Mouse (Mus musculus): ENCODE measurements around the gene Npas3. TPM values are rescaled to one million over a fixed set of nuclear protein-coding genes. Genes with fewer than 3 reads are reported as not detected.
A peak's percentile ranks its signal among the peaks of the same experiment; 100 is the strongest.

Npas3 gene
- polyA plus RNA-seq, 1 experiment from 2014 or later, result 7.2 TPM

DNA sequence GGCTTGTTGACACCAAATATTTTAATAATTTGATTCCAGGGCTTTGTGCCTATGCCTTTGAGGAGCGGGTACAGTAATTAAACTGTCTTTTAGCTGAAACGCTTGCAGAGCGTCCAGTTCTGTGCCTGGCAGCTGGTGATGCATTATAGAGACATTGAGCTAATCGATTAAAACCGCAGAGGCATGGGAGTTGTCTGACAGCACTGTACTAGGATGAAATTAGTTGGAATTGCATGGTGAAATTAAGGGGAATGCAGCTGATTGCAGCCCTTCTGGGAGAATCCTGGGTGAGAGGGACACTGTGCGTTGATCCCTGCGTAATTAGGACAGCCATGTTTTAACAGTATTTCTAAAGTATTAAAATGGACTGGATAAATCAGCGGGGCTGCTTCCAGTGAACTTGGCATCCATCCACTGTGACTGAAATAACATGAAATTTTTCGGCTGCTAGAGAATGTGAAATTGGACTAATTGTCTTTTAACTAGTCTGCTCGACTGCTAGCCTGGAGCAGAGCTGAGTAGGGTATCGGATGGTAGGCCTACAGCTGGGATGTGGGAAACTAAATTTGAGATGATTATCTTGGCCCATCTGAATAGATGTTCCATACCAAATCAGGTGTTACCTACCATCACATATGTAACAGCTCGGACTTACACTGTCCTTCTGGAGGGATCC lies 318.4 kb downstream of the Npas3 start:
- no peaks in the 10 kb centered on the region for H3K9me3 ChIP-seq
- no peaks in the 10 kb centered on the region for H3K27me3 ChIP-seq (ENCODE audit: poor library complexity, severe bottlenecking)
- no peaks in the 10 kb centered on the region for H3K4me1 ChIP-seq
- WGBS, result 90% methylated on average over 12 of the region's 12 CpGs
- peaks cover 3% of the 10 kb centered on the region; the same call in 1 of the 2 replicates for H3K36me3 ChIP-seq (replicated peaks)
- no peak overlapping the region for H3K27ac ChIP-seq
- H3K4me3 ChIP-seq, result no peak overlapping the region
- no peak for DNase-seq (ENCODE audit: extremely low spot score, low spot score)

DNA sequence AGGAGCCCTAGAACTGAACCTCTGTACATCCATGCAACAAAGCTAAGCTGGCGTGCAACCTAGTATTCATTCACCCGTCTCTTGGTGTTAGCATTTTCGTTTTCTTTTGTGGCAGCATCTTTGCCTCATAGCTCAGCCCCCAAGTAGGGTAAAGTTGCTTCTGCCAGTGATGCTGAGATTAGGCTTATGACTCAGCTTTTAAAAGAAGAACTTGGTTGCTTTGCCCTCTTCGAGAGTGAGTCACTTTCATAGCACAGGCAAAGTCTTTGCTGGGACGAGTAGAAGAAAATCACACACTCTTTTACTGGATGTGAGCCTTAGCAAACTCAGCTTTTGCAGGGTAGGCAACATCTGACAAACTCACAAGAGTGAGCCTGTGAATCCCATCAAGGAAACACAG lies 332.7 kb downstream of the Npas3 start:
- H3K36me3 ChIP-seq (replicated peaks), result no peaks in the 10 kb centered on the region
- no peak for DNase-seq (ENCODE audit: extremely low spot score, low spot score)
- no peaks in the 10 kb centered on the region for H3K9me3 ChIP-seq
- no peak overlapping the region for H3K27ac ChIP-seq
- no peaks in the 10 kb centered on the region for H3K27me3 ChIP-seq (ENCODE audit: poor library complexity, severe bottlenecking)
- H3K4me3 ChIP-seq, result no peak overlapping the region
- 91% methylated on average over 5 of the region's 5 CpGs for WGBS
- H3K4me1 ChIP-seq, result no peaks in the 10 kb centered on the region

DNA sequence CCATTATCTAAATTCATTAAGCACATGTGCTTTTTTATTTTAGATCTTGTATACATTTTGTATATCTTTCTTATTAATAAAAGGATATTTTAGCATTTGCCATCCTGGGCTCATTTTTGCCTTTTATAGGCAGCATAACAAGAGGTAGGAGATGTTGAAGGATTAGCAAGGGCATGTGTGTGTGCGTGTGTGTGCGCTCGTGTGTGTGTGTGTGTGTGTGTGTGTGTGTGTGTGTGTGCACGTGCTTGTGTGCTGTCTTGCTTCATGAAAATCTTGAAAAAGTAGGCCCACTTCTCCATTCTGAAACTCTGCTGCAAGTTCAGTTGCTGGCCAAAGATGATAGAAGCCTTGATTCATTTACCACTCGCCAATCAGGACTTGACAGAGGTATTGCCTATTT lies 338.8 kb downstream of the Npas3 start:
- no peaks in the 10 kb centered on the region for H3K27me3 ChIP-seq (ENCODE audit: poor library complexity, severe bottlenecking)
- DNase-seq (ENCODE audit: extremely low spot score, low spot score), result no peak
- H3K36me3 ChIP-seq (replicated peaks), result no peaks in the 10 kb centered on the region
- 84% methylated on average over 5 of the region's 5 CpGs for WGBS
- H3K9me3 ChIP-seq, result no peaks in the 10 kb centered on the region
- peaks cover 33% of the 10 kb centered on the region for H3K4me1 ChIP-seq
- H3K4me3 ChIP-seq, result no peak overlapping the region
- no peak overlapping the region for H3K27ac ChIP-seq

DNA sequence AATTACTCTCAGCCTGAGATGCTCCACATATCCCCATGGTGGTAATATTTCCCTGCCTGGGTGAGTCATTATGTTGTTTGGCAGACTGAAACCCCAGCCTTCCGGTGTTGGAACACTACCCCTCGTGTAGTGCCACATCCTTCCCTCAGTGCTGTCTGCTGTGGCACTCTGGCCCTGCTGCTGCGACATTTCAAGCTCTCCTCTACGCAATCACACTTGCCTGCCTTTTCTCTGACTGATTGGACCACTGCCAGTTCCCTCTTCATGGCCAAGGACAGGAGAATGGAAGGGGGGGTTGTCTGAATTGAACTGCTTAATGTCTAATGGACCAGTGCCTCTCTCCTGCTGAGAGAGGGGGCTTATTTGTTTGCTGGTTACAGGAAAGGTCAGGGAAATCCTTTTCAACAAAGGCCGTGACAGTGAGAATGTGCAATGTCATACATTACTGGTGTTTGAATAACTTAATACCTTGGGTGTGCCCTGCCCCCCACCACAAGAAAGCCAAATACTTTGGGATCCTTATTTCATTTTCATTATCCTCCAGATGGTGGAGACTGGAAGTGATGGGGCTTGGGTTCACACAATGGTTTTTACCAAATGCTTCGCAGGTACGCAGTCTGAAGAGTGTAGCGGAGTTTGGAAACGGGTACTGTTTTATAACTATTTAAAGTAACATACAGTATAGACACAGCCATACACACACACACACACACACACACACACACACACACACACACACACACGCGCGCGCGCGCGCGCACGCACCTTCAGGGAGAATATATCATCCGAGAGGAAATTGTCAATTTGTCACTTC lies 339.4 kb downstream of the Npas3 start:
- Histone ChIP-seq H3K36me3 (replicated peaks) (no peaks in the 10 kb centered on the region), H3K9me3 (no peaks in the 10 kb centered on the region), H3K4me3 (no peak overlapping the region), H3K4me1 (peaks cover 33% of the 10 kb centered on the region), H3K27me3 (ENCODE audit: poor library complexity, severe bottlenecking) (no peaks in the 10 kb centered on the region), H3K27ac (peak overlapping the region; percentile 62)
- DNase-seq (ENCODE audit: extremely low spot score, low spot score), result no peak
- 84% methylated on average over 19 of the region's 19 CpGs for WGBS

DNA sequence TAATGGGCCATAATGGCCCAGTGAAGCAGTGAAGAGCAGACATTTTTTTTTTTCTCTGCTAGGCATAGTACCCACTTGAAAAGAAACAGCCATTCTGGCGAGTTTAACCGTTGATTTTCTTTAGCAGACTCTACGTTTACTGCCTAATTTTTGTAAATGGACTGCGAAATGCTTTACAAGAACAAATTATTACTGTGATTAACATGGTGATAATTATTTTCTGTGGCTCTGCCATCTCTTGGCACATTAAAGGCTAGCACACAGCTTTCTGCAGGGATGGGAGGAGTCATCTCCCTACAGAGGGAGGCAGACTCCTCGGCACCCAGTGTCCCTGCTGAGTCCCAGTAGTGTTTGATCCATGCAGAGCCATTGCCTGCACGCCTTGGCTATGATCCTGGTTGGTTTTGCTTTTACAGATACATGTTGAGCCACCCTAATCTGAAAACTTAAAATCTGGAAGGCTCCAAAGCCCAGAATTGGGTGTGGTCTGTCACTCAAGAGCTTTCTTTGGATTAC lies 341.0 kb downstream of the Npas3 start:
- H3K4me1 ChIP-seq, result peaks cover 33% of the 10 kb centered on the region

DNA sequence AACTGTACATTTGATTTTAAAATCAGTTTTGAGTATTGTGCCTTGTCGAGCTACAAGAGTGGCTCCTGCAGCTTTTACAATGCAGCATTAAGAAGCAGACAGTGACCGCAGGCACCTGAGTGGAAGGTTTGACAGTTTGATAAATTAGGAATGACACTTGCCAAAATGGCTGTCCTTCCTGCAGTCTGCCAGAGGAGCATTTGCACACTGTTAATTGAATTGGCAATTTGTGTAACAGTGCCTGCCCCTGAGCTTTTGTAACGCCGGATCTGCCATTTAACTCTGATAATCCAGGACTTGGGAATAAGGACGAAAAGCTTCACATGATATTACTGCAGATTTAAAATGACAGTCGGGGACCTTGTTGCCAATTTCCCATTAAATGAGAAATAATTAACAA lies 357.2 kb downstream of the Npas3 start:
- no peaks in the 10 kb centered on the region for H3K4me1 ChIP-seq
- H3K9me3 ChIP-seq, result no peaks in the 10 kb centered on the region
- DNase-seq (ENCODE audit: extremely low spot score, low spot score), result no peak
- H3K36me3 ChIP-seq (replicated peaks), result no peaks in the 10 kb centered on the region
- no peak overlapping the region for H3K27ac ChIP-seq
- no peak overlapping the region for H3K4me3 ChIP-seq
- no peaks in the 10 kb centered on the region for H3K27me3 ChIP-seq (ENCODE audit: poor library complexity, severe bottlenecking)
- WGBS, result 83% methylated on average over 6 of the region's 6 CpGs

More for the DNA sequence above, 341.0 kb downstream of the Npas3 start:
- Histone ChIP-seq H3K4me3 (no peak overlapping the region), H3K27ac (no peak overlapping the region), H3K27me3 (ENCODE audit: poor library complexity, severe bottlenecking) (no peaks in the 10 kb centered on the region), H3K36me3 (replicated peaks) (no peaks in the 10 kb centered on the region), H3K9me3 (no peaks in the 10 kb centered on the region)
- WGBS, result 66% methylated on average over 6 of the region's 6 CpGs
- DNase-seq (ENCODE audit: extremely low spot score, low spot score), result no peak

DNA sequence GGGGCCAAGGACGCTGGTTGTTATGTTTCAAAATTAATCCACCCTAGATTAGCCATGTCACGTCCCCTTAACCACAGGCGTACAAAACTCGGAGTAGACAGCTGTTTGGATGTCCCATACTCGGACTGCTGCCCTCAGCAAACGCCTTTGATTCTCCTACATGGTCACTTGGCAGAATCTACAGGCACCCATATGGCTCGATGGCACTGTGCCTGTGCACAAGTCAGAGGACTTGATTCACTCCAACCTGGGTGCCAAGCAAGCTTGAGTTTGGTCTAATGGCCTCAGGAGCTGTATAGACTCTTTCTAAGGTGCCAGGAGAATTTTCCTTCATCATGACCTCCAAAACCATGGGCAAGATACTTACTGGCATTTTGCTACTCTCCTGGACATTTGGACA lies 363.6 kb downstream of the Npas3 start:
- no peak for DNase-seq (ENCODE audit: extremely low spot score, low spot score)
- H3K4me3 ChIP-seq, result no peak overlapping the region
- no peaks in the 10 kb centered on the region for H3K36me3 ChIP-seq (replicated peaks)
- WGBS, result 93% methylated on average over 7 of the region's 7 CpGs
- H3K9me3 ChIP-seq, result no peaks in the 10 kb centered on the region
- H3K27me3 ChIP-seq (ENCODE audit: poor library complexity, severe bottlenecking), result no peaks in the 10 kb centered on the region
- peaks cover 11% of the 10 kb centered on the region for H3K4me1 ChIP-seq
- H3K27ac ChIP-seq, result no peak overlapping the region

DNA sequence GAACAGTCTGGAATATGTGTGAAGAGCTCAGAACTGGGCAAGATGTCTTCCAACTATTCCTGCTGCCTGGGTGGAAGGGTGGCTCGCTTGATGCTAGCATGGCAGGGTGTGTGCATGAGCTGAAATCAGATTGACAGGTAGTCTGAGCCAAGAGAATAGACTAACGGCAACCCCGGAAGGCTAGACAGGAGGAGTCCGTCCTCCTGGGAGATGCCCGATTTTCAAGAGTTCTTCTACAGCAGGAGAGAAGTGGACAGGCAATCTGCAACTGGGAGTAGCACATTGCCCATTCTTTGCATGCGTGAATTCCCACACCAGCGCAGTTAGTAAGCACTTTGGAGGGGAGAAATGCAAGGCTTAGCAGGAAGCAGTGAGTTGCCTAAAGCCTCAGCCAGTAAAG lies 372.8 kb downstream of the Npas3 start:
- no peaks in the 10 kb centered on the region for H3K36me3 ChIP-seq (replicated peaks)
- DNase-seq (ENCODE audit: extremely low spot score, low spot score), result no peak
- H3K4me3 ChIP-seq, result no peak overlapping the region
- peaks cover 55% of the 10 kb centered on the region for H3K4me1 ChIP-seq
- peak overlapping the region; percentile 48 for H3K27ac ChIP-seq
- H3K27me3 ChIP-seq (ENCODE audit: poor library complexity, severe bottlenecking), result no peaks in the 10 kb centered on the region
- 44% methylated on average over 7 of the region's 7 CpGs for WGBS
- H3K9me3 ChIP-seq, result no peaks in the 10 kb centered on the region

DNA sequence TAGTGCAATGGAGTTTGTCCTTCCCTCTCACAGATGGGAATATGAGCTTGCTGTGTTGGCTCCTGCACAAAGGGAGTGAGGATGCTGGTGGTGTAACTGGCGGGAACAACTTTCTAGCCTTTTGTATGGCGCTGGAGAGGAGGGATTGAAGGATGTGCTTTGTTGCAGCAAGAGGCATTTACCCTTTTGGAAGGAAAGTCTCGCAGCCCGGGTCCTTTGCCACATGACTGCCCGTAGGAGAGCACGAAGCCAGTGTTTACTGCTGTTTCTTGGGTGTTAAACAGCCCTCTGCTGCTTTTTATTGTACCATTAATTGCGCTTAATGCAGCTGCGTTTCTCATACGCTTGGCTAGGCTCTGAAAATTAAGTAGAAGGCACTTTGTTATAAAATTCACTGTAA lies 375.3 kb downstream of the Npas3 start:
- Histone ChIP-seq H3K27me3 (ENCODE audit: poor library complexity, severe bottlenecking) (no peaks in the 10 kb centered on the region), H3K27ac (peak overlapping the region; percentile 80), H3K4me3 (no peak overlapping the region), H3K36me3 (replicated peaks) (no peaks in the 10 kb centered on the region), H3K9me3 (no peaks in the 10 kb centered on the region), H3K4me1 (peaks cover 53% of the 10 kb centered on the region)
- WGBS, result 30% methylated on average over 9 of the region's 9 CpGs
- peak; percentile 59 for DNase-seq (ENCODE audit: extremely low spot score, low spot score)

DNA sequence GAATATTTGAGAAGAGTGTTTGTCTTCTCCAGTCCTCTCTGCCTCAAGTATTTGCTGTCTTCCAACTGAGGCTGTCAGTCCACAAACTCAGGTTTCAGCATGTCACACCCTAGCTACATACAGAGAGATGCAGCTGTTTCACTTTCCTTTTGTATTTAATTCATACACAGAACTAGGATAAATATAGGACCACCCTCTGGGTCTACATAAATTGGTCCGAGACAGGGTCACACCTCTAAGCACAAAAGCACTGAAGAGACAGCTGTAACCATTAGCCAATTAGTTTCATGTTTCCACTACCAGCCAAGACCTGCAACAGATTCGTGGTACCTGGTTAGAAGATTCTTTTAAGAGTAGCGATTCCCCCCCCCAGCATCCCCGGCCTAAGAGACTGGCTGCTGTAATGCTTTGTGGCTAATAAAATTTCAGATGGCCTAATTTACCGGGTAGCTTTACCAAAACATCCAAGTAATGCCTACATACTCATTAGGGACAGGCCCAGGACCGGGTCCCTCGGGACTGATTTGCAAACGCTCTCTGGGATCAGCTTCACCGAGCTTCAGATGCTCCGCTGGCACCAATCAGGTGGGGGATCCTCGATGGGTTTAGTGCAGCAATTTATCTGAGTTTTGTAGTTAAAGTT lies 376.0 kb downstream of the Npas3 start:
- Histone ChIP-seq H3K27ac (peak overlapping the region; percentile 80), H3K9me3 (no peaks in the 10 kb centered on the region), H3K27me3 (ENCODE audit: poor library complexity, severe bottlenecking) (no peaks in the 10 kb centered on the region), H3K4me3 (no peak overlapping the region), H3K4me1 (peaks cover 57% of the 10 kb centered on the region), H3K36me3 (replicated peaks) (no peaks in the 10 kb centered on the region)
- peak; percentile 22 for DNase-seq (ENCODE audit: extremely low spot score, low spot score)
- 59% methylated on average over 11 of the region's 11 CpGs for WGBS

DNA sequence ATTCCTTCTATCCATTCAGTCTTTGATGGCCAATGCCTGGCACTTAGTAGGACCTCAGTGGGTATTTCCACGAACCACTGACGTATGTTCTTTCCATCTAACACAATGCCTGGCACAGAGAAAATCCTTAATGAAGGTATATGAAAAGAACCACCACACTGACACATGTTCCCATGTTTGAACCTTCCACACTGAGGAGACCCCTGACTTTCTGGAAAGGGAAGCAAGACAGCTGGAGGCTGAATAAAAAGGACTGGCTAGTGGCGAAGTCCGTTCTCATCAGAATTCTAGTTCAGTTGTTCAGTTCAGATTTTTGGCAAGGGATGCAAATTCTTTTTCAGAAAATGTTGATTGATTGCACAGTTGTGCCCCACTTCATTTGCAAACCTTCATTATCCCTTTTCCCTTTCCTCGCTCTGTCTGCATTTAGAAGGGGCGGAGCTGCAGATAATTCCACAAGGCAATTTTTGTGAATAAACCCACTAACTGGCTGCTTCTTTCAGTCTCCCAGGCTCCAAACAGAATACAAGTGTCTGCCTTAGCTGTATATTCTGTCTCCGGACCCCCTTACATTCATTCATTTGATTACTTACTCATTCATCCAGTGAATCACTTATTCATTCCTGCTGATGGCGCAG lies 381.1 kb downstream of the Npas3 start:
- no peak overlapping the region for H3K4me3 ChIP-seq
- DNase-seq (ENCODE audit: extremely low spot score, low spot score), result no peak
- peaks cover 45% of the 10 kb centered on the region for H3K4me1 ChIP-seq
- H3K27ac ChIP-seq, result no peak overlapping the region
- H3K36me3 ChIP-seq (replicated peaks), result no peaks in the 10 kb centered on the region
- no peaks in the 10 kb centered on the region for H3K27me3 ChIP-seq (ENCODE audit: poor library complexity, severe bottlenecking)
- WGBS, result 83% methylated on average over 8 of the region's 8 CpGs
- no peaks in the 10 kb centered on the region for H3K9me3 ChIP-seq

DNA sequence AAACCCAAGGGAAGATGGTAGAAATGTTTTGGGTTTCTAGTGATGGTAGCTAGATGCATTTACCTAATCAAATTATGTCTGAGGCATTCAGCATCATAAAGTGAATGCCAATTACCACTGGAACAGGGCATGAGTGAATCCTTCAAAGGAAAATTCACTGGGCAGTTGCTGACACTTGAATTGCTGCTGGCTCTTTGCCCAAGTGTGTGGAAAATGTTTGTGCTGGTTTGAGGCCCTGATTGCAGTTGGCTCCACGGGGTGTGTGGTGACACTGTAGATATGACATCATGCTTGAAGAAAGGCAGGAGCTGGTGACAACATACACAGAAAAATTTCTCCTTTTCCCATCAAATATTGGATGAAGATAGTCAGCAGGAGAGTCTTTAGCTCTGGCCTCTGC lies 382.1 kb downstream of the Npas3 start:
- Histone ChIP-seq H3K9me3 (no peaks in the 10 kb centered on the region), H3K27ac (no peak overlapping the region), H3K27me3 (ENCODE audit: poor library complexity, severe bottlenecking) (no peaks in the 10 kb centered on the region), H3K4me1 (peaks cover 41% of the 10 kb centered on the region), H3K4me3 (no peak overlapping the region), H3K36me3 (replicated peaks) (no peaks in the 10 kb centered on the region)
- DNase-seq (ENCODE audit: extremely low spot score, low spot score), result no peak
- 88% methylated on average over 1 of the region's 1 CpGs for WGBS

All from forebrain, embryonic 10.5 days (tissue).